Mouse (Mus musculus) heart, adult 2 months (tissue): Measurements from ENCODE around the gene Wdr43.

Experiments used
- CTCF ChIP-seq: fragments of 200-600 bp; IDR thresholded peaks from 2 replicates; pipeline ENCODE4 v1.8.1; 2022; ENCODE audit warnings: antibody characterized with exemption, mild to moderate bottlenecking, moderate library complexity
- POLR2A ChIP-seq: fragments of 200-500 bp; IDR thresholded peaks from 2 replicates; pipeline ENCODE4 v1.6.1; 2011; ENCODE audit warnings: mild to moderate bottlenecking, low read depth, low read length, control low read depth; ENCODE audit not compliant: insufficient read depth

- TF ChIP-seq CTCF (no peak), POLR2A (no peak)
Measured at GRCm38 (mm10) chr17:71664172-71664571, 48.5 kb downstream of the Wdr43 start.
